Mouse (Mus musculus): ENCODE measurements around the gene Olfr1415. TPM values are rescaled to one million over a fixed set of nuclear protein-coding genes. Genes with fewer than 3 reads are reported as not detected.

Gene Olfr1415
- total RNA-seq, 4 experiments from 2014 or later, result not detected

Small RNA genes lying within 50 kb of the gene (microRNA-seq; reads per million reads assigned to microRNA genes)
- gene Mir6900, result 4.8 reads per million, percentile 11 among the genes with 10 or more reads in this experiment

Other genes starting within 250 kb of the Olfr1415 start
- 1,000 to 10,000 TPM in 2 of 4 experiments, 100 to 1,000 TPM in 2; 926 to 1,166 (median 1,047) TPM for gene Ndufa10, start 22.2 kb downstream of the Olfr1415 start, total RNA-seq (2022)
- not detected for gene Olfr1416, start 11.0 kb downstream of the Olfr1415 start, total RNA-seq (2022)
- not detected for gene Olfr1414, start 22.6 kb upstream of the Olfr1415 start, total RNA-seq (2022)
- not detected for gene Olfr1413, start 75.2 kb upstream of the Olfr1415 start, total RNA-seq (2022)
- not detected for gene Olfr1412, start 89.7 kb upstream of the Olfr1415 start, total RNA-seq (2022)
- not detected for gene Olfr1411, start 98.3 kb upstream of the Olfr1415 start, total RNA-seq (2022)
- gene Olfr1410, start 109.7 kb upstream of the Olfr1415 start, total RNA-seq (2022), result not detected
- not detected for gene Olfr12, start 121.7 kb upstream of the Olfr1415 start, total RNA-seq (2022)
- 100 to 1,000 TPM; 218 to 255 (median 237) TPM for gene Cops9, start 145.9 kb upstream of the Olfr1415 start, total RNA-seq (2022)
- not detected for gene Otos, start 152.7 kb upstream of the Olfr1415 start, total RNA-seq (2022)